Mouse (Mus musculus) cerebral cortex, adult 2 months (tissue): ENCODE results near the gene Tbc1d10a.

Source experiments
- WGBS: fragments of 180-500 bp; shearing (Covaris S2); methylation state at CpG from one replicate; pipeline ENCODE4 v1.1.7; 2018; 5-methylcytosine and 5-hydroxymethylcytosine counted together

Gene Tbc1d10a

DNA sequence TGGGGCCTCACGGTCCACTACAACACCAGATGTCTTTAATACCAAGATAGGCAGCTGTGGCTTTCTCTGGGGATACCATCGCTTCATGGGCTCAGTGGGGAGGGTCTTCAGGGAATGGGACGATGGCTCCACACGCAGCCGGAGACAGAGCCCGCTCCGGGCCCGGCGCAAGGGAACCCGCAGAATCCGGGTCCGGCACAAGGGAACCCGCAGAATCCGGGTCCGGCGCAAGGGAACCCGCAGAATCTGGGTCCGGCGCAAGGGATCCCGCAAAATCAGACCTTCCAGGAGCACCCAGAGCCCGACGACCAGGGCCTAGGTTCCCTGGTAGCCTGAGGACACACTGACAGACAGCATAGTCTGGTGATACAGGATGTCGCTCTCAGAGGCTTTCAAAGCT lies 53.1 kb downstream of the Tbc1d10a start:
- WGBS: 96% methylated on average over 23 of the region's 23 CpGs

DNA sequence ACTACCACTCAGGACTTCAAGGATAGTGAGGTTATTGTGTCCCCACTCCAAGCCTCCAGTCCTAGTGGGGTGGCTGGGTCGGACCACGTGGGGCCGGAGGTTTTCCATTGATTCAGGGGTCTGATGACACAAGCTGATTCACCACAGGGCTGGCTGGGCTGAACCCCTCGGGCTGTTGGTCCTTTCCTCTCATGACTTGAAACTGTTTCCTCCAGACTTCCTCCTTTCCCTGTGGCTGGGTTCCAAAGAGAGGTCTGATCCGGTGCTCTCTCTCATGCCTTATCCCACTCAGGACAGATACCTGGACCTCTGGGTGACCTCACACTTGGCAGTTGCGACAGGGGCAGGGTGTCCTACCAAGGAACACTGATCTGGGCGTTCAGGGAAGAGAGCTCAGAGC lies 53.6 kb downstream of the Tbc1d10a start:
- 67% methylated on average over 7 of the region's 7 CpGs for WGBS

DNA sequence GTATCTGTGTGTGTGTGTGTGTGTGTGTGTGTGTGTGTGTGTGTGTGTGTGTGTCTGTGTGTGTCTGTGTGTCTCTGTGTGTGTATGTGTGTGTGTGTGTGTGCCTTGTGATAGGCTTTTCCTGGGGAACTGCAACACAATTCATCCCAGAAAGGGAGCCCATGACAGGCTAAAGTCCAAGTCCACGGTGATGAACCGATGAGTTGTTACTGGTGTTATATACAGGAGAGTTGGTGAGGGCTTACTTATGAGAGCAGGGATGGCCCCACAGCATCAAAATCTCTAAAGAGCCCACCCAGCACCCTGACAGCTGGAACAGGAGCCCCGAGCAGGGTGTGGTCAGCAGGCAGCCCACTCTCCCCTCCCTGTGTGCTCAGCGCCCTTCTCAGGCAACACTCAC lies 54.6 kb downstream of the Tbc1d10a start:
- WGBS: 80% methylated on average over 4 of the region's 4 CpGs

DNA sequence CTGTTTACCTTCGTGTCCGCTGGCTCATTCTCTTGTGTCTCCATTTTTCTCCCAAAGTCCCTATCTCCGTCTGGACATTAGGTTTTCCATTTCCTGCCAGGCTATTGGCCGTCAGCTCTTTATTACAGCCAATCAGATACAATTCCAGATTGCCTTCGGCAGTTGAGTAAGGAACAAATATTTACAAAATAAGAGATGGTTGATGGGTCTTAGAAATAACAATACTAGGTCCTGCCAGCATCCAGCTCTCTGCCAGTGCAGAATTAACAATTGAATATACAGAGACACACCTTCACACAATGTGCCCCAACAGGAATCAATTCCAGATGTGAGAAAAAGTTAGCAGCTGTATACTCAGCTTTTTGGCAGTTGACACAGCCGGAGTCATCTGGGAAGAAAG lies 59.5 kb downstream of the Tbc1d10a start:
- 83% methylated on average over 6 of the region's 6 CpGs for WGBS

DNA sequence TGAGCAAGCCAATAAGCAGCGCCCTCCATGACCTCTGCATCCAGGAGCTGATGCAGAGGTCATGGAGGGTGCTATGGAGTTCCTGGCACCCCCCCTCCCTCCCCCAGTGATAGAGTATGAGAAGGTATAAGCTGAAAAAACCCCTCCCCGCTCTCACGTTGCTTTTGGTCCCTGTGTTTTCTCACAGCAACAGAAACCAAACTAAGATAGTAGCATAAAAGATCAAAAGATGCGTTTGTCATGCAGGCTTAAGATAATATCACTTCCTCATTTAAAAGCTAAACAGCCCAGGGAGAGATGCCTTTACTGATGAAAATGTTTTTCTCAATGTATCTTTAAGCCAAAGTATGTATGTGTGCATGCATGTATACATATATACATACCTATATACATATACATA lies 60.0 kb downstream of the Tbc1d10a start:
- 84% methylated on average over 4 of the region's 4 CpGs for WGBS

DNA sequence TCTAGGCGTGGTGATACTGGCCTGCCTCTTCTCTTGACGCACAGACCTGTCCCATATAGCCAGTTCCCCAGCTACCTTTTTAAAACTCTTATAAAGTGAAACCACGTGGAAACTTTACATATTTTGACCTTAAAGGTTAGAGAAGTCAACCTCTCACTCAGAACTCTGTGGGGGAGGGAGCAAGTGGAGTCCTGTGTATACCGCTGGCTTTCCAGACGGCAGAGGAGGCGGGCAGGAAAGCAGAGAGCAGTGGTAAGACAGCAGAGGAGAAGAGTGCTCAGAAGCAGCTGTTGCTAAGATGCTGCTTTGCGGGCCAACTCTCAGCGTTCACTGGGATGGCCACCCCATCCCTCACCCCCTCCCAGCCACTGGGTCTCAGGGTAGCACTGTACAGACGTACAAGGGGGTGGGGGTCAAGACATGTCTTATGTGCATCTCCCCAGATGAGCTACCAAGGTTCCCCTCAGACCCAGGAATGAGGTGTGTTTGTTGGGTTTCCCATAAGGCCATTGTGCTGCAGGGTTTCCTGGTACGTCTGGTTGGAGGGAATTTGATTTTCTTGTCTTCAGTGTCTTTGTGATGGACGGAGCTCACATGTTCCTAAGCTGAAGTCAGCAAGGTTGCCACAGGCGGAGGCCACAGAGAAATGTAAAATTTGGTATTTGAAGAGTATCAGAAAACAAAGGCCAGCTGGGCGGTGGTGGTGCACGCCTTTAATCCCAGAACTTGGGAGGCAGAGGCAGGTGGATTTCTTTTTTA lies 60.8 kb downstream of the Tbc1d10a start:
- WGBS: 89% methylated on average over 14 of the region's 14 CpGs

DNA sequence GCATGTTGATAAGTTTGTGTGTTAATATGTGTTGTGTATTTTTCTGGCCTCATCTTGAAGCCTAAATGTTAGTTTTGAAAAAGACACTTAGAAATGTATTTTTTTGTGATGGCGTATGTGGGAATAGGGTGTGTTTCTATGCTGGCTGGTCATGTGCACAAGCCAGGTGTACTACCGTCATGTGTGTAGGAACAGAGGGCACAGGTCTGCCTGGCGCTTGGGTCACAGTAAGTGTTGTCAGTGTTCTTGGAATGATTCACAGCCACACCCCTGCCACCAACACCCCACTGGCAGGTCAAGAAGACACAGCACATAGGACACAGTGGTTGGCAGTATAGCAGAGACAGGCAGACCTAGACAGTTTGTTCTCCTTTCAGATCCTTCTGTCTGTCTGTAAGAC lies 62.6 kb downstream of the Tbc1d10a start:
- 98% methylated on average over 3 of the region's 3 CpGs for WGBS

DNA sequence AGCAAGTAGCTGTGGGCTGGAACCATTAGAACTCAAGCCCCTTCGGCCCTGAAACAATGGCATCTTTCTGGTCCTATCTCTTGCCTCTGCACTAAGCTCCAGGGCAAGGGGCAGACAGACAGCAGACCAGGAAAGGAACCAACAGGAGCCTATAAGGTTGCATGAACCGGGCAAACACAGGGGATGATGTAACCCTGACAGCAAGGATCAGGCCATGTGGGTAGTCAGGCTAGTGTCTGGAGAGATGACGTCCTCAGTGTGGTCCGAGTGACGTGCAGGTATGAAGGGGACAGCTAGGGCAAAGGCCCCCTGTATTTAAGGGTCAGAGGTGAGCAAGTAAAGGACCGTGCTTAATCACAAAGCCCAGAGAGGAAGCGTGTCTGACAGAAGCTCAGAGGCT lies 63.7 kb downstream of the Tbc1d10a start:
- 90% methylated on average over 7 of the region's 7 CpGs for WGBS

DNA sequence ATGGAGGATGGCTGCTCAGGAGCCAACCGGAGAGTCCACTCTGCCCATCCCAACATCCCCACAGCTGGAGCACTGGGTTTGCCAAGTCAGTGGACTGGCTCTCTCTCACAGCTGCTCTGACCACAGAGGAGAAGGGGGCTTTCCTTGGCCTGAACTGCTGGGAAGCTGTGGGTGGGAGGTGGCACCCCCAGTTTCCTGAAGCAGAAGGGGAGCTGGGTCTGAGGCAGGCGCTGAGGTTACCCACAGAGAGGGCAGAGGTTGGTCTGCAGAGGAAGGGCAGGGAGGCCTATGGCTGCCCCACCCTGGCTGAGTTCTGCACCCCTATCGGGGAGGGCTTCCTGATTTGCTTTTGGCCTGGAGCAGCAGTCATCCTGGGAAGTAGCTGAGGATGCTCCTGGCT lies 64.8 kb downstream of the Tbc1d10a start:
- WGBS: 60% methylated on average over 3 of the region's 3 CpGs

DNA sequence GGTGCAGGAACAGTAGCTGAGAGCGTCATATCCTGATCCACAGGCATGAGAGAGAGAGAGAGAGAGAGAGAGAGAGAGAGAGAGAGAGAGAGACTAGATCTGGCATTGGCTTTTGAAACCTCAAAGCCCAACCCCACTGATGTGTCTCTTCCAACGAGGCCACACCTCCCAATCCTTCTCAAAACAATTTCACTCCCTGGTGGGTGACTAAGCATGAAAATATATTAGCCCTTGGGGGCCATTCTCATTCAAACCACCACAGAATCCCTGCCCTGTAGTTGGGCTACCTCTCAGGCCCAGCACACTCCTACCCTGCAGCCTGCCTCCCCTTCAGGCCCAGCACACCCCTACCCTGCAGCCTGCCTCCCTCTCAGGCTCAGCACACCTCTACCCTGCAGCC lies 66.3 kb downstream of the Tbc1d10a start:
- WGBS: 67% methylated on average over 2 of the region's 2 CpGs

DNA sequence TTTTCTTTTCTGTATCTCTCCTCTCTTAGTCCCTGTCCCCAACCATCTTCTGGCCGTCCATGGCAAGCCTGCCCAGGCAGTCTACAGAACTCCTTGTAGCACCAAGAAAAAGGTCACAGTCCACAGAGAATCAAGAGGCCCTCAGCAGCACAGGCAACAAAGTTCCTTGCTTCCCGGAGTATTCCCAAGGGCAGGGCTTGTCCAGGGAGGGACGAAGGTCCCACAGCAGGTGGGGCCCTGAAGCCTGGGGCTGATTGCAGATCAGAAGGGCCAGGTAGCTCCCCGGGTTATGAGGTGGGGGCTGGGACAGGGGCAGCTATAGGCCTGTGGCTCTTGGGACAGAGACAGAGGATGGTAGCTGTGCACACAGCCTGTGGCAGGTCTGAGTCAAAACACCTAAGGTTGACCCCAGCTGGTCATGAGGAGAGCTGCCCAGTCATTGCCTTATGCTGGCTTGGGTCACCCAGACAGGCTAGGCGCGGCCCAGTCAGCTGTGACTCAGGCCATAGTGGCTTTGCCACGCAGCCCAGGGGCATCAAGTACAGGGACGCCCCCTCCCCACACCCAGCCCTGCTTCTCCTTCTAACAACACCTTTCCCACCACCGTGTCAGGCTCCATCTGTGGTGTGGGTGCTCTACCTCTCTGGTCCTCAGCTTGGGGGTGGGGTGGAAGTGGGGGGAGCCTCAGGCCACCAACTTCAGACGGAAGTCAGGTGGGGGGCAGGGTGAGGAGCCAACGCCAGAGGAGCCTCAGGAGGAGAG lies 70.4 kb downstream of the Tbc1d10a start, which contains the start of gene Lif:
Gene Lif, plus strand, starts transcription at position 712 of the 762 bp plus-strand sequence.
- 74% methylated on average over 11 of the region's 11 CpGs for WGBS

DNA sequence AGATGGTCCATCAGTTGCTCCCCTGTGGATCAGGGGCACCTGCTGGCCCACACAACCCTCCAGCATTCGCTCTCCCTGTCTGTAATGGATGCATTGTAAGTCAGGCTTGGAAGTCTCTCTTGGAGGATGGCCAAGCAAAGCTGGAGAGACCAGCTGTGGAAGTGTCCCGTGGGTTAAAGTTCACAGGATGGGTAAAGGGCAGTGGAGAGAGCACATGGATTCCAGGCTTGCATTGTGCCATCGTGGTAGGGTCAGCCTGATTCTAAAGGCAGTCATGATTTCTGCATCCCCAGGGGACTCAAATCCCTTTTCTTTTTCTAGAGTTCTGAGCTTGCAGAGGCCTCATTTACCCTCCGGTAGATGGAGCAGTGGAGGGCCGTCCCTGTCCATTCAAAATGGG lies 71.2 kb downstream of the Tbc1d10a start:
- 48% methylated on average over 5 of the region's 5 CpGs for WGBS

DNA sequence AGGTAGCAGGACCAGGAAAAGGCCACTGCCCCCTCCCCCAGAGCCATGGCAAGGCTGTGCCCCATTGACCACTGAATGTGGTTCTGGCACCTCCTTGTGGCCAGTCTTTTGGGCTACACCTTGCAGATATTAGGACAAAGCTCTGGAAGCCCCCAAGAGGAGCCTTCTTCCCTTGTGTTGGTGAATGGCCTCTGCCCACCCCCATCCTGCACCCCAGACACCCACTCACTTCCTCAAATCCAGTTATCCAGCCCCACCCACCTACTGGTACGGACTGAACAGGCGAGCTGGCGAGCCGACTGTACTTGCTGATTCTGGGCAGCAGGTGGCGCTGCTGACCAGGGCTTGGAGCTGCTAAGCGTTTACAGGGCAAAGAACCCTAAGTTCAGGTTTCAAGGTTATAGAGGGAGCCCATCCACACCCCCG lies 72.1 kb downstream of the Tbc1d10a start:
- 0% methylated on average over 7 of the region's 7 CpGs for WGBS

DNA sequence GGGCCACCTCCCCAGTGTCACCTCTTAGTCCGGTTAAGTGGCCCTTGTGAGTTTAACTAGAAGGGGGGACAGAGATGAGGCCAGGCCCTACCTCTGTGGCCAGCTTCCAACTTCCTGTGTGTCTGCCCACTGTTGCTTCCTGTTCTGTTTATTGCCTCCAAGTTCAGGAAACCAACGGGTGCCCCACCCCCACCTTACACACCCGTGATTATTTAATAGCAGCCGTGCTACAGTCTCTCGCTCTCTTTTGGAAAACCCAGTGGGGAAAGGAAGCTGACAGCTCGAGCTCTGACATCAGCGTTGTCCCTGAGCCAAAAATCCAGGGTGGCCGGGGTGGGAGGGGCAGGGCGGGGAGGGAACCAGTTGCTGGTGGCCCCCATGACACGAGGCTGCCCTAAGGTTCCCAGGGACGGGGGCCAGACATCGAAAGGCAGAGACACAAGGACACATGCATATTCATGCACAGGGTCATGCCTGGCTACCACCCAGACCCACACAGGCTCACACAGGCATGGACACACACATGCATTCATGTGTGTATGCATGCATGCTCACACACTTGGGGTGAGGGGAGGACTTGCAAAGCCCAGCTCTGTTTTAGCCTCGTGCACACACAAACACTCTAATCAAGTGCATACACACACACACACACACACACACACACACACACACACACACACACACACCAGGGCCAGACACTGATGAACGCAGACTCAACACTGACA lies 74.0 kb downstream of the Tbc1d10a start:
- 20% methylated on average over 14 of the region's 14 CpGs for WGBS

DNA sequence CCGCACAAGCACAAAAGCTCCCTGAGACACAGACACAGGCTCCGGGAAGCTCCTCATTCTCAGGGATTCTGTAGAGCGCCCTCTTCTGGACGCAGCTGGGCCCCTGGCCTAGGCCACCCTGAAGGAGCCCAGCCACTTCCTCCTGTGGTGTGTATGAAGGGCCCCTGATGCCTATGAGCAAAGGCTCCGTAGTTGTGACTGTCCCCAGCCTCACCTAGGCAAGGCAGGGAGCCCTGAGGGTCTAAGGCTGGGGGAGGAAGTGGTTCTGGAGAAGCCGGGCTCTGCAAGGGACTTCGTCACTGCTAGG lies 74.6 kb downstream of the Tbc1d10a start:
- 53% methylated on average over 7 of the region's 7 CpGs for WGBS

DNA sequence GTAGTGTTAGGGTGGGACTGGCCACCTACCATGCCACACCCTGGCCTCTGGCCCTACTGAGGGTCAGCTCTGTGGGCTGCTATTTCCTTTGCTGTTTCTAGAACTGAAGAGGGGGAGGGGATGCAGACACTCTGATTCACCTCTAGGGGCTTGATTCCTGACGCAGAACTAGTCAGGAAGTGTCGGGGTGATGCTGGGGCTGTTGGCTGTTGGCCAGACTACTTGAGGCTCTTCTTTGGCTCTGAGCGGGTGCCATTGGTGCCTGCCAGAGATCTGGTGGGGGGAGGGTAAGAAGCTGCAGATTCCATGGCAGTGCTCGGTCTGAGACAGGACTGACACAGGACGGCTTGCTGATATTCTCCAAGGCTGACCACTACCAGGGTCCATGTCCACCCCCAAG lies 75.4 kb downstream of the Tbc1d10a start:
- 36% methylated on average over 5 of the region's 5 CpGs for WGBS

DNA sequence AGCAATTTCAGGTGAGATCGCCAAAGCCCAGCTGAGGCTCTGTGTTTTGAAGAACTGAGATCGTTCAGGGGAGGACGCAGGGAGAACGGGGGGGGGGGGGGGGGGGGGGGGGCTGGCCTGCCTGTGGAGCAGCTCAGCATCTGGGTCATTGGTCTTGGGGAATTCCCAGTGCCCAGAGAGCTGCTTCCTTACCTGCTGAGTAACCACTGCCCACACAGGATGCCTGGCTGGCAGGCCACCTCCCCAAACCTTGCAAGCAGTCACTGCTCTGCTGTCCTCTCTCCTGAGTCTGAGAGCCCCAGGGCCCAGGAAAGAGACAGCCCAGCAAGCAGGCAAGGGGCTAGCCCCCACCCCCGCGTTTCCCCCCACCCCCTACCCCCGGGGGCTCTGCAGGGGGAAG lies 76.3 kb downstream of the Tbc1d10a start:
- 33% methylated on average over 7 of the region's 7 CpGs for WGBS

DNA sequence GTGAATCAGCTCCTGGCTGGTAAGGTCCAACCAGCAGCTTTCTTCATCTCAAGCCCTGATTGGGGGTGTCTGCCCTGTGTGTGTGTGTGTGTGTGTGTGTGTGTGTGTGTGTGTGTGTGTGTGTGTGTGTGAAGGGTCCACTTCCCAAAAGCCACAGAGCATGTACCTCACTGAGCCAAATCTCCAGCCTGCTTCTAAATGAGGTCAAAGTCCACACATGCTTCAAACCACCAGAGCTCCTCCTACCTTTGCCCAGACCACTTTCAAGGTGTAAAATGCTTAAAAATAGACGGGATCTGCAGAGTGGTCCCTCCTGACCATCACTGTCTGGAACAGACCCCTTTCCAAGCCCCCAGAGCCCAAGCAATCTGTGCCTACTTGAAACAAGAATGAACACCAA lies 76.7 kb downstream of the Tbc1d10a start:
- 63% methylated on average over 1 of the region's 1 CpGs for WGBS

DNA sequence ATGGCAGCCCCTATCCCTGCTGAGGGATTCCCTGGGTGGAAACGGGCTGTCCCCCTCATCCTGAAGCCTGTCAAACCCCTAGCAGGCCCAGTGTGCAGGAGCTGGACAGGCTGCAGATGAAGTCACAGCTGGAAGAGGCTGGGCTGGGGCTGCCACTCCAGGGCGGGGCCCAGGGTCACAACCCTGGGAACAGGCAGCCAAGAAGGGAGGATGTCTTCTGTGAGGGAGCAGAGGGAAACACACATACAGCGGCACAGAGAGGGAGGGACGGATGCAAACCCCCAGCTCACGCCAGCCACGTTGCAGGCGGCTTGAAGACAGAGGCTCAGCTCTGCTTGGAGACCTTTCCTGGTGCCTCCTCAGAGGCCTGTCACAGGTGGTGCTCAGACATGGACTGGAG lies 77.5 kb downstream of the Tbc1d10a start:
- whole genome bisulfite sequencing: 88% methylated on average over 7 of the region's 7 CpGs
